Mouse (Mus musculus) testis, adult 10 weeks (tissue): Measurements from ENCODE around the gene Olfr907. TPM values are rescaled to one million over a fixed set of nuclear protein-coding genes. Genes with fewer than 3 reads are reported as not detected.

Source experiments
- polyA plus RNA-seq: library from polyadenylated mRNA; stranded (reverse); fragments of 350-450 nt; fragmentation: Illumina TruSeq; extraction: RNeasy Lipid Tissue Mini Kit (QIAGEN cat#74804); gene quantifications from one replicate; pipeline ENCODE4 v1.2.3, GENCODE M21; 2014; ENCODE audit warnings: low read depth, low replicate concordance

Gene Olfr907
- polyA plus RNA-seq: not detected

DNA sequence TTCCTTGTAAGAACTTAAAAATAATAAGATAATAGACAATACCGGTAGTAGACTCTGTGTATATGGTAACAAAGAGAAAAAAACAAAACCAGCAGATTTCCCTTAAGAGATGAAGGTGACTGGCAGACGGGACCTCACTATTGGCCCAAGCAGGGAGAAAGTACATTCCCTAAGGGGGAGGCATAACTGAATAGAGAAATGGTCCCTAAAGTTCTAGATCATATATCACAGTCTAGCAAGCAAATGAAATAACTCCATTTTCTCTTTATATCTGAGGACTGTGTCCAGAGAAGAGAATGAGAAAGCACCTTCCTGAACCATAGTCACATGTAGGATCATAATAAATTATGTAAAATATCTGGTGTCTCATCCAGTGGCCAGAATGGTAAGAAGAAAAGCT, at the start of gene Olfr907:
Olfr907 (plus strand) TSS at position 301 of the 400 bp plus-strand sequence.

DNA sequence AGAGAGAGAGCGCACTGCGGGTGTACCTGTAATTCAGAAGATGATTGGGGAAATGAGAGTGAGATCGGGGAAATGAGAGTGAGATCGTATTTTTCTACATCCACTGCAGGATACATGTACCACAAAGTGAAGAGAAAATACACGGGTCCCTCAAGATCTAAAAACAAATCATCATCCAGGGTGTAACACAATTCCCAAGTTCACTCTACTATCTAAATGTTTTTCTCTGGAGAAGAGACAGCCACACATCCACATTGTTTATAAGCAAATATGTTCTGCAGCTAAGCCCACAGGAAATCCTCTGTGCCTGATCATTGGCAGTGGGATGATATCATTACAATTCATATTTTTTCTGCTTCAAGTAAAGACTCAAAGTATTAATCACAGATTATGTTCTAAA, 48.2 kb upstream of the Olfr907 start, which contains the start of gene Olfr902:
Olfr902 (plus strand) TSS at position 301 of the 400 bp plus-strand sequence.

DNA sequence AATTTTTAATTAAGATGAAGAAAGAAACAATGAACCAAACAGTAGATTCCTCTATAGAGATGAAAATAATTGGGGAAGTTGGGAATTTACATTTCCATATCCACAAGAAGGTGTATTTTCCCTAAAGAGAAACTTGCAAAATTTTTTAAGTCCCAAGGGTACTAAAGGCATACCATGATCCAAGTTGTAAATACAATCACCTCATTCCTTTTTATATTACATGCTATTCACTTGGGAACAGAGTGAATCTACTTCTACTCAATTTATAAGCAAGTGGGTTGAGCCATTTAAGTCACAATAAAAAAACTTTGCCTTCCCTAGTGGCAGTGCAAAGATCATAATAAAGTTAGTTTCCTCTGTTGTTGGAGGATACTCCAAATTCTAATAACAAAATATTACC, 32.8 kb upstream of the Olfr907 start, which contains the start of gene Olfr904:
Olfr904 (plus strand) TSS at position 301 of the 400 bp plus-strand sequence.

DNA sequence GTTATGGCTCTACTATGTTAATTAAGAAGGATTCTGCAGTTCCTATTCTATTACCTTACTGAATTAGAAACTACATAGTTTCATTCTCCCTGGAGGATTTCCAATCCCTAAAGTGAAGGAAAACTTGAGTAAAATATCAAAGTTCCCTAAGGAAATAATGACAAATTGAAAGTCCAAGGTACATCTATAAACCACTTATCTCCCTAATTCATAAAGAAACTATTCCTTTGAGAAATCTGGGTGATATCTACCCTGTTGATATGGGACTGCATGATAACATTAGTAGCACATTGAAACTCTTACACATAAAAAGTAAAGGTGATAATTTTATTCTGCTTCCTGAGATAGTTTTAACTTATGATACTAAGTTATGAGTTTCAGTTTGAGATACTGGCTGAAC, 24.8 kb upstream of the Olfr907 start, which contains the start of gene Olfr905:
Olfr905 (plus strand) TSS at position 301 of the 400 bp plus-strand sequence.

DNA sequence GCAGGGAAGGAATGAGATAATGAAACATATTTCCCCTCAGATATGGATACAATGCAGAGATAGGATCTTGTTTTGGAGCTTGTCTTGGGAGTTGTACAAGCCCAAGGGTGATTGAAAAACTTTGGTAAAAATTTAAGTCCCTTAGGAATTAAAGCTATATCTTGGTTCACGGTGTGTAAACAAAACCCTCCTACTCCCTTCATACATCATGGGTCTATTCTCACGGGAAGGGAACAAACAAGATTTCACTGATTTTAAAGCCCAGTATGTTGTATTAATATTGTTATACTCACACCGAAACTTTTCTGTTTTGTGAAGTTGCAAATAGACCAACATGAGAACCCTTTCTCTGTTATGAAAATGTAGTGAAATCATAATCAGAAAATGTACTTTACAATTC, 8.8 kb upstream of the Olfr907 start, which contains the start of gene Olfr906:
Olfr906 (plus strand) TSS at position 301 of the 400 bp plus-strand sequence.

DNA sequence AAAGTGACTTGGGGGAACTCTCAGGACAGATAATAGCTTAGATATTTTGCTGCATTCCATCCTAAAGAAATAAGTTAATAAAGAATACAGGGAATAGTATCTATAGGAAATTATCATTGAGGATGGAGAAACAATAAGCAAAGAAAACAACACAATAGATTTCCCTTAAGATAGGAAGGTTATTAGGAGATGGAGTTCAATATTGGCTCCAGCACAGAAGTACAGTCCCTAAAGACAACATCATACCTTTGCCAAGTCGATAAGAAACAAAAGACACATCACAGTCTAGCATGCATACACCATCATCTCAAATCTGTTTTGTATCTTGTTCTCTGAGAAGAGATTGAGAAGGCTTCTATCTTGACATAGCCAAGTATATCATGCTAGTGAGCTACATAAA, 25.7 kb downstream of the Olfr907 start, which contains the start of gene Olfr911-ps1:
Olfr911-ps1 (plus strand) TSS at position 301 of the 400 bp plus-strand sequence.

DNA sequence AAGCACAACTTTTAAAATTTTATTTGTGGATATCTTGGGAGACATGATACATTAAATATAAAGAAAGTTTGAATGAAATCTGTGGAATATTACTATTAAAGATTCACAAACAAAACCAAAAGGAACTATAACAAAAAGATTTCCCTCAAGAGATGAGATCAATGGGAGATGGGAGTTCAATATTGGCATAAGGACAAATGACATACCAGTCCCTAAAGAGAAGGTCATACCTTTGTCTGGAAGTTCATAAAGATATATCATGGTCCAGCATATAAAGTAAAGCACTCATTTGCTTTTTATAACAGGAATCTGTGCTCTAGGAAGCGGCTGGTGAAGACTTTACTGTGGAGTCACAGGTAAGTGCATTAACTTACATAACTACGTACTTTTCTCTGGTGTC, 41.9 kb downstream of the Olfr907 start, which contains the start of gene Olfr910:
Olfr910 (plus strand) TSS at position 301 of the 400 bp plus-strand sequence.

Other genes starting within 250 kb of the Olfr907 start
- not detected for gene Olfr143, start 243.0 kb upstream of the Olfr907 start, polyA plus RNA-seq
- gene Olfr895, start 227.9 kb upstream of the Olfr907 start, polyA plus RNA-seq: not detected
- gene Olfr896-ps1, start 204.7 kb upstream of the Olfr907 start, polyA plus RNA-seq: 1.8 TPM
- 0.80 TPM for gene Olfr25, start 166.7 kb upstream of the Olfr907 start, polyA plus RNA-seq
- 0.17 TPM for gene Olfr898, start 147.4 kb upstream of the Olfr907 start, polyA plus RNA-seq
- not detected for gene Olfr250, start 128.9 kb upstream of the Olfr907 start, polyA plus RNA-seq
- not detected for gene Olfr251, start 118.7 kb upstream of the Olfr907 start, polyA plus RNA-seq
- gene Olfr147, start 94.1 kb upstream of the Olfr907 start, polyA plus RNA-seq: not detected
- not detected for gene Olfr901, start 66.3 kb upstream of the Olfr907 start, polyA plus RNA-seq
- not detected for gene Olfr902, start 48.1 kb upstream of the Olfr907 start, polyA plus RNA-seq
- not detected for gene Olfr904, start 32.7 kb upstream of the Olfr907 start, polyA plus RNA-seq
- gene Olfr905, start 24.7 kb upstream of the Olfr907 start, polyA plus RNA-seq: not detected
- 0.15 TPM for gene Olfr906, start 8.7 kb upstream of the Olfr907 start, polyA plus RNA-seq
- gene Olfr911-ps1, start 25.8 kb downstream of the Olfr907 start, polyA plus RNA-seq: not detected
- gene Olfr910, start 42.0 kb downstream of the Olfr907 start, polyA plus RNA-seq: not detected
- not detected for gene Olfr912, start 84.4 kb downstream of the Olfr907 start, polyA plus RNA-seq
- not detected for gene Olfr913, start 97.0 kb downstream of the Olfr907 start, polyA plus RNA-seq
- not detected for gene Olfr914, start 109.3 kb downstream of the Olfr907 start, polyA plus RNA-seq
- gene Olfr916, start 164.1 kb downstream of the Olfr907 start, polyA plus RNA-seq: not detected
- not detected for gene Olfr917, start 170.0 kb downstream of the Olfr907 start, polyA plus RNA-seq
- not detected for gene Olfr918, start 178.8 kb downstream of the Olfr907 start, polyA plus RNA-seq
- gene Olfr919, start 207.9 kb downstream of the Olfr907 start, polyA plus RNA-seq: not detected
- 8.6 TPM for gene Vwa5a, start 222.5 kb downstream of the Olfr907 start, polyA plus RNA-seq